Comparison of ENCODE assay signal across 13 mouse cellular contexts in the genomic region with DNA sequence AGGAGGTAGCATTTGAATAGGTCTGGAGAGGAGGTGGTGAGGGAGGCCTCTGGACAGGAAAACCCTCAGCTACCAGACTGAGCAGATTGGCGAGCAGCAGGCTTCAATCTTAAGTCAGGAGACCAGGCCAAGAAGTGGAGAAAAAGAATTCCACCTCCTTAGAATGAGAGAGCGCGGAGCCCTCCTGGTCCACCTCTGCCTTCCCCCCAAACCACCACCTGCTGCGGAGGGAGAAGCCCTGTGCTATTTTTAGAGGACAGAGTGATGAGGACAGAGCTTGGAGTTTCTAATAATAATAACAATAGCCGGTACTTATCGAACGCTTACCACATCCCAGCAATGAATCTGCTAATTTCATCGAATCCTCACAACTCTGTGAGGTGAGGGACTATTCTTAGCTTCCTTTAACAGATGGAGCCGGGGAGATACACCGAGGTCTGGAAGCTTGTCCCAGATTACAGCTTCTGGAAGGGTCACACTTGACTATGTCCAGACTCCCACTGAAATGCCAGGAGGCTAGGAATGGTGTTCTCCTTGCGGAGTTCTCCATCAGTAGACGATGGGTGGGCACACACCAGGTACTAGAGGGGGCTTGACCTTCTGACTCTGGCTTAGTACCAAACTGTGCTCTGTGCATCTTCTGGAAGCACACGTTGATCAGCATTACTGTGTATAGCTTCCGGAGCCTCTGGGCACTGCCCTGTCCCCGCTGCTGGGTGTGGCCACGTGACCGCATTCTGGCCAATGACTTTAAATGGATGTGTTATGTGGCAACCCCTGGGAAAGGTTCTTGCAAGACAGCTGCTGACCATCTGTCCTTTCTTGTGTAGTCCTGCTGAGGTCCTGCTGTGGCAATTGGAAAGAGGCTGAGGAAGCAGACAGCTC.
DNase-seq lines count a peak whose midpoint lies in the region; ATAC-seq lines count a peak whose summit lies in the region.
"Had no signal": no experiment of that assay in that cellular context is flagged by ENCODE, and none has a peak within 500 bp of the region (broad histone marks: within the 10 kb centered on the region; RNA-seq: fewer than 3 reads in every experiment).

No protein-coding gene starts in this region.

- no peak for ATAC-seq in neural tube, embryonic 15.5 days (ENCODE audit: low FRiP score)
- ATAC-seq: intestine, postnatal 0 days had no signal

- H3K27ac ChIP-seq in neural tube, embryonic 15.5 days (replicated peaks), result no peak overlapping the region
- H3K27ac ChIP-seq: forebrain, embryonic 12.5 days; midbrain, embryonic 12.5 days had no signal

- H3K9ac ChIP-seq in neural tube, embryonic 15.5 days (replicated peaks), result no peak overlapping the region
- H3K9ac ChIP-seq: forebrain, embryonic 12.5 days; midbrain, embryonic 12.5 days had no signal

- peak; percentile 93 for DNase-seq in heart, adult 11 months
- no peak for DNase-seq in heart, postnatal 36 days
- DNase-seq in neural tube, embryonic 10.5 days (ENCODE audit: extremely low spot score, low spot score), result peak; percentile 29
- DNase-seq in embryo, embryonic 10.5 days (ENCODE audit: low spot score), result peak; percentile 32
- DNase-seq in spleen, adult 12 weeks (ENCODE audit: low spot score), result no peak
- DNase-seq in kidney, postnatal 14 days, result no peak
- no peak for DNase-seq in adrenal gland, postnatal 14 days
- DNase-seq: adrenal gland, postnatal 36 days; gastrocnemius, postnatal 25 days had no signal

- 89% methylated on average over 17 of the region's 17 CpGs for WGBS in neural tube, embryonic 15.5 days

- no peaks in the 10 kb centered on the region for H3K9me3 ChIP-seq in neural tube, embryonic 15.5 days (replicated peaks)
- H3K9me3 ChIP-seq: forebrain, embryonic 12.5 days; midbrain, embryonic 12.5 days had no signal

- H3K4me2 ChIP-seq in neural tube, embryonic 15.5 days, result no peak overlapping the region
- H3K4me2 ChIP-seq: forebrain, embryonic 12.5 days; midbrain, embryonic 12.5 days had no signal

- no peak overlapping the region for H3K4me3 ChIP-seq in neural tube, embryonic 15.5 days (replicated peaks)
- H3K4me3 ChIP-seq: forebrain, embryonic 12.5 days; midbrain, embryonic 12.5 days had no signal

- intact Hi-C loops in heart, postnatal 36 days (cut with DNase I), result no loop called here

- peaks cover 12% of the 10 kb centered on the region for H3K4me1 ChIP-seq in neural tube, embryonic 15.5 days

- 0 out of 2 replicates have a peak, but pooled peaks cover 4% of the 10 kb centered on the region for H3K36me3 ChIP-seq in neural tube, embryonic 15.5 days
- H3K36me3 ChIP-seq: forebrain, embryonic 12.5 days; midbrain, embryonic 12.5 days had no signal

- H3K27me3 ChIP-seq in neural tube, embryonic 15.5 days (replicated peaks), result no peaks in the 10 kb centered on the region
- H3K27me3 ChIP-seq: forebrain, embryonic 12.5 days; midbrain, embryonic 12.5 days had no signal

Comparison
In these comparisons a context has a peak if more than half of its experiments do, and no peak if none do; other contexts are left out.
1. DNase-seq: peak in heart, adult 11 months (single experiment), neural tube, embryonic 10.5 days (single experiment) and embryo, embryonic 10.5 days (single experiment); none in heart, postnatal 36 days (0 of 2), spleen, adult 12 weeks (single experiment), kidney, postnatal 14 days (single experiment) and adrenal gland, postnatal 14 days (single experiment).